Mouse (Mus musculus) ES-E14 (cell line): ENCODE data around the gene Ddx46.

ENCODE experiments used
- HCFC1 ChIP-seq: IDR thresholded peaks from 2 replicates; pipeline ENCODE4 v1.6.1; 2012; ENCODE audit warnings: low read length, inconsistent platforms, borderline replicate concordance; ENCODE audit not compliant: insufficient read depth
- MAFK ChIP-seq: IDR thresholded peaks from 2 replicates; pipeline ENCODE4 v1.6.1; 2014; ENCODE audit warnings: mild to moderate bottlenecking, low read depth, low read length, inconsistent platforms; ENCODE audit not compliant: insufficient read depth

GRCm38 (mm10) chr13:55687927-55688602 is 53.2 kb downstream of the Ddx46 start:
- TF ChIP-seq MAFK: no peak
- TF ChIP-seq HCFC1: no peak
